Mouse (Mus musculus): ENCODE measurements around the gene Timm10b.

The Timm10b gene

DNA sequence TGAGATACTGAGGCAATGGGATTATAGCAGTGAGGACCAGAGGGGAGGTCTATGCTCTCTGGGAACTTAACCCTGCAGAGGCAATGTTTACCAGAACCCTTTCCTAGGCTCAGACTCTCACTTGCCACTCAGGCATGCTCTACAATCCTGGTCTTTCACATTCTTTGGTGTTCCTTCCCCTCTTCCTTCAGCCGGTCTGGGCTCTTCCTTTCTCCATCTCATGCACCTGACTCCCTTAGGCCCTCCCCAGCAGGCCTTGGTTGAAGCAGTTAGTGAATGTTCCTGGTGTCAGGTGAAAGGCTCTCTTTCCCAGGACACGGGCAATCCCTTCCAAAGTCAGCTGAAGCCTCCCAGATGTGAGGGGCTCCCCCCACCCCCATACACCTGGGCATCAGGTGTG is at the start of gene Timm10b:
Gene Timm10b (plus strand): TSS at position 301 of the 400 bp plus-strand sequence.
- DNase-seq: no peak

DNA sequence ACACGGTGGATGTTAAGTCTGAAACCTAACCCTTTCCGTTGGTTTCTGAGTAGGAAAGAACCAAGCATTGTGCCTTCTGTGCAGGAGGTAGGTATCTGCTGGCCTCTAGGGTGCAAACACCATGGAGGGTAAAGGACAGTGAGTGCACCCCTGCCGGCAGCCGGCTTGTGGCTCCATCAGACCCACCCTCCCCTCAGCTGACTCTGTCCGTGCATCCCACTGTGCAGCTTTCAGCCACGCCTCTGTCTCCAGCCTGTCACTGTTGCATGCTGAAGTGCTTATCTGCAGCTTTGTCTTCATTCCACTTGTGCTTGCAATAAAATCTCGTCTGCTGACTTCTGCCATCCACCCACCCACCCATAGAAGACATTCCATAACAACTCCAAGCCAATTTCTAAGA is 49.8 kb upstream of the Timm10b start:
- DNase-seq: no peak

DNA sequence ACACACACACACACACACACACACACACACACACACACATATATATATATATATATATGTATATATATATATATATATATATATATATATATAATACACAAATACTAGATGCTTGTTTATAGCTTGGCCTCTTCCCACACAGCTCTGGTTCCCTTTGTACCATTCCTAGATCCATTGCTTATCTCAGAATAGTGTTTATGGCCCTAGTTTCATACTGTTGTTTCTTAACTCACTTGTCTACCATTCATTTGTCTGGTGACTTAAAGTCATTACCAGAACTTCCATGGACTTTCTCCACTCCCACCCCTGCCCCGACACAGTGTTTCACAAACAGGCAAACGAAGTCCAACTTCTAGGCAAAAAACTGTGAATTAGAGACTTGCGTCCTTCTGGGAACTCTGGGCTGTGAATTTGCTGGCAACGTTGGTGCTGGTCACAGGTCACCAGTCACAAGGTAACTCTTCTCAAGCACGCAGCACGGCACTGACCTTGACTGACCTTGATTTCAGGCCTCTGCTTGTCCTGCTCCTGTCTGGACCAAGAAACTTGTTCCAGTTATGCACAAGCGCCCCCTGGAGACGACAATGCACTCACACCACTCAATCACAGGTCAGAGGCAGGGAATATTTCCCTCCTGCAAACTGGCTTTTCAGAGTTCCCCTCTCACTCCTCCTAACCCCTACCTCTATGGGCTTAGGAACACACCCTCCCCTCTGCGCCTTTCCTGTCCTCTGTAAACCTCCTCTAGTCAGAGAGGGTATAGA is 36.8 kb upstream of the Timm10b start:
- DNase-seq: peak; percentile 70

GRCm38 (mm10) chr7:105608467-105608866 is 31.4 kb upstream of the Timm10b start:
- no peak for DNase-seq

DNA sequence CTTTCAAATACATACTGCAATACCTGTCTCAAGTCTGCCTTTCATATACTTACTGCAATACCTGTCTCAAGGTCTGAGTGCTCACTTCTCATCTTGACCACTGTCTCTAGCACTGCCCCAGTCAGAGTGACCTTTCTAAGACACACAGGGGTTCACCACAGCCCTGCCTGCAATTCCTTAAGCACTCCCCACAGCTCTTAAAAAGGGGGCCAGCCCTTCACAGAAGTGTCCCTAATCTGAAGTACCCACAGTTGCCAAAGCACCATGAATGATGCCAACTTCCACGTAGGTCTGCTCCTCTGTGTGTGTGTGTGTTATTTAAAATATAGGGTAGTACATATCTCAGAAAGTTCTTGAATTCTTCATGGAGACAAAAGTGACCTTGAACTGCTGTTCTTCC is 28.1 kb upstream of the Timm10b start:
- no peak for DNase-seq

DNA sequence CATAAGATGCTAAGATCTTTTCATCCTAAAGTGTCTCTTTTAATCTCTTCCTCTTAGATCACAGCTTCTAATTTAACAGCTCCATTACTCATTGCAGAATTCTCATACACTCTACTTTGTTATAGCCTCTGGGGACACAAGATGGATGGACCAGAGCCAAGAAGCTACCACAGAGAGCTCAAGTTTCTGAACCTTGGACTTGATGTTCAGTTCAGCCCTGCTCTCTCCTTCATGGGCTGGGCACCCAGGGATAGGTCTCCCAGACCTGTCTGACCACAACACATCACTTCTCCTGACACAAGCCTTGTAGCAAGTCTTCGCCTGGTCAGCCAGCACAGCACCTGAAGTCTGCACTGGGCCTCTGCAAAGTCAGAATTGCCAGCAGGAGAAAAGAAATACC is 25.5 kb upstream of the Timm10b start:
- DNase-seq: no peak

DNA sequence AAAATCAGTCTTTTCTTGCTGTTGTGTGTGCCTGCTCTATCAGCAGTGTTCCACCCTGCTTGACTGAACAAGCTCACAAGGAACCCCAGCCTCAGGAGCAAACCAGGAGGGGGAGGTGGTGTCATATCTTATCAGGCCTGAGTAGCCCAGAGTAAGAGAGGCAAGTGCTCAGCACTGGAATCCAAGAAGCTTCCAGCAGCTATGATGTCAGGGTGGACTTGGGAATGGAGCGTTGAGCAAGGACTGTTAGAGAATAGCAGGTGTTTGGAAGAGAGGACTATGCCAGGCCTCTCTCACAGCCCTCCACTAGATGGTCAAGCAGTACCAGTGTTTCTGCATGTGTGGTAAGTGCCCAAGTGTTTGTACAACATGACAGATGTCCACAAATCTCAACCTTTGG is 24.1 kb upstream of the Timm10b start:
- DNase-seq: no peak

DNA sequence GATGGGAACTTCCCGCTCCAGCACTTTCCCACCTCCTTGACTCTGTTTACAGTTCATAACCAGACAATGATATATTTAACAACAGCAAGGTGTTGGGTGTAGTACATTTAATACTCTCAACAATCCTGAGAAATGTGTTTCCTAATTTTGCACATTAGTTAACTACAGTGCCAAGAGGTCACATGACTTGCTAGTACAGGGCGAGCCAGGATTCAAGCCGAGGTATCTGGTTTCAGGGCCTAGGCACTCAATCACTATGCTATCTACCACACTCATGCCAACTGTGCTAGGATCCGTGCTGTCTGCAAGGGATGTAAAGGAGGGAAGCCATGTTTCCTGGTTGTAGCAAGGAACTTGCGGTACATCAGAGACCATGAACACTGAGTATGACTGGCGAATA is 23.3 kb upstream of the Timm10b start:
- DNase-seq: no peak

GRCm38 (mm10) chr7:105617810-105618209 is 22.0 kb upstream of the Timm10b start:
- DNase-seq: no peak

GRCm38 (mm10) chr7:105619701-105620100 is 20.2 kb upstream of the Timm10b start:
- DNase-seq: no peak

DNA sequence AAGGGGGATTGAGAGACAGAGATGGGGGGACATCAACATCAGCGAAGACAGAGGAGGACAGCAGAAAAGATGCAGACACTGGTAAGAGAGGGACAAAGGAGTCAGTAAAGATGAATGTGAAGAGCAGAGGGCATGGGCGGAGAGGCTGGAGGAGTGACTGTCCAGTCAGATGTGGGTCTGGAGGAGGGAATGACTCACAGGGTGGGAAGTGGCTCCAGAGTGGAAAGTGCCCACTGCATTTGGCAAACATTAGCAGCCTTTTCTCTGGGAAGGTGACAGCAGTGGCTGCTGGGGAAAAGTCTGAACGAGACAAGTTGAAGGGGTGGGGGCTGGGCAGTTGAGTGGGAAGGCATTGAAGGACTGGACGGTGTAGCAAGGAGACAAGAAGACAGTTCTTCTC is 18.8 kb upstream of the Timm10b start:
- DNase-seq: no peak

GRCm38 (mm10) chr7:105621646-105622292 is 18.1 kb upstream of the Timm10b start:
- no peak for DNase-seq

GRCm38 (mm10) chr7:105625397-105625796 is 14.5 kb upstream of the Timm10b start:
- peak; percentile 69 for DNase-seq

GRCm38 (mm10) chr7:105628633-105629032 is 11.2 kb upstream of the Timm10b start:
- DNase-seq: no peak

GRCm38 (mm10) chr7:105632551-105632972 is 7.3 kb upstream of the Timm10b start:
- peak; percentile 73 for DNase-seq

DNA sequence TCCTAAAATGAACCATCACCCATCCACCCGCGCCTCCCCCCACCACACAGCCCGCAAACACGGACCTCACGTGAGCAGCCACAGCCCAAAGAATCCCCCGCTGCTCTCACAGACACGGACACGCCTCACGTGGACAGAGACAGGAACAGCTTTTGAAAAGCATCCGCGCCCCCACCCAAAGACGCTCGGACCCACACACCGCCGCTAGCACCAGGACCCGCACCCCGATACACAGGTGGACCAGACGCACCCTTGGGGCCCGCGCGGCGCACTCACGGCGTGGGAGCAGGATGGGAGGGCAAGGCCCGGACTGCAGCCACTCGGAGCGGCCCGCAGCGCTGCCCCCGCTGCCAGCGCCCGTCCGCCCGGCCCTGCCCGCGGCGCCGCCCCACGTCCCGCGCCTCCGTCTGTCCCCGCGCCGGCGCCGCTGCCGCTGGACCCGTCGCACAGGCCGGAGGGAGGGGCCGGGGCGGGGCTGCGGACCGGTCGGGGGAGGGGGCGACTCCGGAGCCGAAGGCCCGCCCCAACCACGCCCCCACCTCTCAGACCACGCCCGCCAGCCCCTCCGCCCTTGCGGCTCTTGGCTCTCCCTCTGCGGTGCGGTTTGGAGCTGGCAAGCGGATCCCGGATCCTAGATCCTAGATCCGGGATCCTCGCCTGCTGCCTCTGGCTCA is 6.6 kb upstream of the Timm10b start, which contains the start of gene Trim3:
Gene Trim3 (minus strand): TSS at position 445 of the 674 bp plus-strand sequence.
- DNase-seq: peak; percentile 90

GRCm38 (mm10) chr7:105633801-105634135 is 6.1 kb upstream of the Timm10b start:
- DNase-seq: no peak

- DNase-seq: no peak
Measured at GRCm38 (mm10) chr7:105634272-105634920, 5.5 kb upstream of the Timm10b start.

GRCm38 (mm10) chr7:105635726-105636125 is 4.1 kb upstream of the Timm10b start:
- no peak for DNase-seq

GRCm38 (mm10) chr7:105638776-105639175 is 1.1 kb upstream of the Timm10b start:
- DNase-seq: no peak

GRCm38 (mm10) chr7:105639304-105639703 is 552 bp upstream of the Timm10b start:
- no peak for DNase-seq

DNA sequence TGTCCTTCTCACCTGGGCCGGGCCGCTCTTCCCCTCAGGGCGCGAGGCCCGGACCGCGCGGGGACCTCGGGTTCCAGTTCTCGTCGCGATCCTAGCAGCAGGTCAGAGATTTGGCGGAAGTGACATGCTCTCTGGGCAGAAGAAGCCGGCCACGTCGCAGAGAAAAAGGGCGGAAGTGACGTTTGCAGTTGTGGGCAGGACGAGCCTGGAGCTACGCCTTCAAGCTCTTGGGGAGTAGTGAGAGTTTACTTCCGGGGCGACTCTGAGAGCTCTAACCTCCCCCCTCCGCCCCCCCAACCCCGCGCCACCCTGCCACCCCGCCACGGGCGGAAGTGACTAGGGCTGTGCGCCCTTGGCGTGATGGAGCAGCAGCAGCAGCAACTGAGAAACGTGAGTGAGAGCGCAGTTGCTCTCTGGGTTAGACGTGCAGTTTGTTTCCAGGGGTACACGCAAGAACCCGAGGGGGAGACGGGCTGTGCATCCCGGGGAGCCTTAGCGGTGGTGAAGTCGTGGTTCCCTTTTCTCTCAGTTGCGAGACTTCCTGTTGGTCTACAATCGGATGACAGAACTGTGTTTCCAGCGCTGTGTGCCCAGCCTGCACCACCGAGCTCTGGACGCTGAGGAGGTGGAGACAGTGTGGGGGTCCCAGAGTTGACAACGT is 507 bp downstream of the Timm10b start, which contains the start of the genes Arfip2 and Gm45799:
Gene Arfip2 (minus strand): TSS at position 184 of the 661 bp plus-strand sequence.
Gene Gm45799 (plus strand): TSS at position 320 of the 661 bp plus-strand sequence.
- DNase-seq: peak; percentile 94

DNA sequence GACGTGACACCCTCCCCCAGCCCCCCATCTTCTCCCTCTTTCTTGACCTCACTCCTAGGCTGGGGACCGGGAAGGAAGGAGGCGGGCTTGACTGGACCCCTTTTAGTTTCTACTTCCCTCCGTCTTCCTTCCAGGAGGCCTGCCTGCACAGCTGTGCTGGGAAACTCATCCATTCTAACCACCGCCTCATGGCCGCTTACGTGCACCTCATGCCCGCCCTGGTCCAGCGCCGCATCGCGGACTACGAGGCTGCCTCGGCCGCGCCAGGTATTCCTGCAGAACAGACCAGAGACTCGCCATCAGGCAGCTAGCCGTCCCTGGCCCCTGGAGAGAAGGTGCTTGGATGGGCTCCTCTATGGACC is 1.0 kb downstream of the Timm10b start:
- DNase-seq: peak; percentile 57

Measured in cerebellum, adult 11 months (tissue).